Mouse (Mus musculus) thymus, postnatal 10 days (tissue): ENCODE results near the gene Macrod2.

Experiments used
- DNase-seq, 2 experiments: peaks; one replicate each; pipeline ENCODE4 v3.0.0; 2021; ENCODE audit warnings: low spot score in 2 of 2

Gene Macrod2

DNA sequence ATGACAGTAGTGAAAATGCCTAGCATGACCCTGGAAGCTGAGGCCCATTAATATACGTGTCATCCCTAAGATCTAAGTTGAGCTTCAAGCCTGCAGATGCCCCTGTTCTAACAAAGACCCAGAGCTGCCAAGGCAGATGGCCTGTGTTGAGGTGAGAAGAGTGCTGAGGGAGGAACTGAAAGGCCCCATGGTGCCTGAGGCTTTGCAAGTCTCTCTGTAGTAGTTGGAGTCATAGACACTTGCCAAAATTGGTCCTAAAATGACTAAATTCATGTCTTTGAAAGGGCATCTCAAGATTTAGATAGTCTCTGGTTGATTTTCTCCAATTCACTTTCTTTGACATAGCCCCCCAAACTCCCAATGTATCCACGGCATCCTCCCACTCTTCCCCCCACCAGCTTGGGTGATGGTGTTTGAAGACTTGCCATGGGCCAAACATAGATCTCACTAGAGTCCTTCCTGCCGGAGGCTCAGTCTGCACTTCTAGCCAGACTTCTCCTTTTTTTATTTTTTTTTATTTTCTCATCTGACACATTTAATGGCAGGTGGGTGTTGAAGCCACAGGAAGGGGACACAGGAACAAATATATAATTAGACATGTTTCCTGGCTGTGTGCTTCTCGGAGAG lies 1439.2 kb downstream of the Macrod2 start:
- no peak for DNase-seq

DNA sequence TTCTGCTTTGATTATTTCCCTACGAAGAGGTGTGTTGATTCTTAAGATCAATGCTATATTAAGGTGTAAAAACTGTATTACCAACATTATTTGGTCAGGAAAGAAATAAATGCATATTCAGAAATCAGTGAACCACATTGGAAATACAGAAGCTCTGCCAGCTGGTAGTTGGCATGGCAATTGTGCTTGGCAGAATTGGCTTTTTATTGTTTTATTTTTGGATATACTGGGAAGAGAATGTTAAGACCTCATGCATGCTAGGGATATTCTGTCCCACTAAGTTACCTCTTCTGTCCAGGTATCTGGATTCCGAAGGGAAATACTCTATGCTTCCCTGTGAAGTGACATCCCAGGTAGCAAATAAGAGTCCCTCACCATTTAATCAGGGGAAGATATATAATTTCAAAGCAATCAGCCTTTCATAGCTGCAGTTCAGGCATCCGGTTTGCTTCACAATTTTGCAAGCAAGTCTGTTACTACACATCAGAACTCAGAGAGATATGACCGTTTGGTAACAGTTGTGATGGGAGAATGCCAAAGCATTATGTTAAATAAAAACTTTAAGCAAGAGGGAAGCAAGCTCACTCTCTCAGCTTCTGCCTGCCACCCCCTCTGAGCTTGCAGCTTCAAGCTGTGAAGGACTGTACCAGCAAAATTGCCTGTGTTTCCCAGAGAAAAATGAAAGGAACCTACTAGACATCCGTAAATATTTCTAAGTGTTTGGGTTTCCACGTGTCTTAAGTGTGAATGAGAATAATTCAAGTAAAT lies 1449.5 kb downstream of the Macrod2 start:
- DNase-seq, result no peak

DNA sequence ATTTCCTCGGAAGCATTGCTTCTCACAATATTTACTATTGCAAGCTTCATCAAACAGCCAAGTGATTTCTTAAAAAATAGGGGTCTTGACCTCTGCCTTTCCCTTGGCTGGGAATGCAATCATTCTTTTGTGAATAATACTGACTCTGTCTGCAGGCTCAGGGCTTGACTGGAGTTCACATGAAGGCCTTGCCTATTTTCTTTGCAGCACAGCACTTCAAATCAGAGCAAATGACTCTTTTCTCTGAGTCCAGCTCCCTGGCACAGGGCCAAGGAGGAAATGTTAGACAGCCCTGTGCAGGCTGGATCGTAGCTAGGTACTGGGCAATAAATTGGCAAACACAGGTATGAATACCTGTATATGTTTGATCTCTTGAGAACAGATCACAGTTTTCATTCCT lies 1464.1 kb downstream of the Macrod2 start:
- no peak for DNase-seq

DNA sequence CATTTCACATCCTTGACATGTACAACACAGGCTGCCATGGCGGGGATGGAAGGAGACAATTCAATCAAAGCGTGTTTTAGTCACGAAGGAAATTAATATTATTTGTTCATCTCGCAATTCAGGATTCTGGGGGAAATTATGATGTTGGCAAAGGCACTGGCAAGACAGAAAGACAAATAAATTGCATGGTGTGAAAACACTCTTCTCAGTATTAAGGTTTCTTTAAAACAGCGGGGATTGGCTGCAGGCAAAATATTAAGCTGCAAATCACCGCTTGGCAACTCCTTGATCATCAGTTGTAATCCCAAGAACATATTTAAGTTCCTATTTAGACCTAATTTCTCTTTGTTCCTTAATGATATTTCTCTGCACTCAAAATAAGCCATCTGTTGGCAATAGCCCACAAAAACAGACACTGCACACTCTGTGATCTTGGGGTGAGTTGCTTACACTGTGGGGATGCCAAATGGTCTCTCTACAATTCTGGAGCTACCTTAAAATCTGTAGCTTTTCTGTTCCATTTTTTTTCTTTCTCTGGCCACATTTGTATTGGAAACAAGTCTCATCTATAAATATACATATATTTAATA lies 1466.7 kb downstream of the Macrod2 start:
- no peak for DNase-seq

DNA sequence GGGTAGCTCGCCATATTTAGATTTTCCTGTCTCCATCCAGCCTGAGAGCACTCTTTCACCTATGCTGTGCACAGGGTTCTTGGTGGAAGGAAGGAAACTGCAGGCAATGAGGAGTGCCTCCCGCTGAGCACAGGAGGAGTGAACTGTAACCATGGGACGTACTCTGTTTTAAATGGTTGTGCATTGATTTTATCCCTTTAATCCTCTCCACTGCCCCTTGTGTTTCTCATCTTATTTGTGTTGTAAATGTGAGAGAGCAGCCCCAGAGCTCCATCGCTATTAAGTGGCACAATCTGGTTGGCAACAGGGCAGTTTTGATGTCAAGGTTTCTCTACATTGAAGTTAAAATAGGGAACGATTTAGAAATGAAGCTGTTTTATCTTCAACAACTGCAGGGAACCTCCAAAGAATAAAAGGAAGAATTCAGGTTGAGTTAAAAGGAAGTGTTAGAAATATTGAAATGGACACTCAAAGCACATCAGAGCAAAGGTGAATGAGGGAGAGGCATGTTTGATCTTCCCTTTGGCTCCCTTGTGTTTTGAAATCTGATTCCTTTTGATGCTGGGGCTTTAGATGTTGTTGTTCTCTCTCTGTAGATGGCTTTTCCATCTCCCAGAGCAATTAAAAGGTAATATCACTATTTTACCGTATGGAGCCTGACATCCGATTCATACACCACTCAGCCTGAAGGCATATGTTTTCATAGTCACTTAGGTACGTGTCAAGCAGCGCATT lies 1467.6 kb downstream of the Macrod2 start:
- no peak for DNase-seq

DNA sequence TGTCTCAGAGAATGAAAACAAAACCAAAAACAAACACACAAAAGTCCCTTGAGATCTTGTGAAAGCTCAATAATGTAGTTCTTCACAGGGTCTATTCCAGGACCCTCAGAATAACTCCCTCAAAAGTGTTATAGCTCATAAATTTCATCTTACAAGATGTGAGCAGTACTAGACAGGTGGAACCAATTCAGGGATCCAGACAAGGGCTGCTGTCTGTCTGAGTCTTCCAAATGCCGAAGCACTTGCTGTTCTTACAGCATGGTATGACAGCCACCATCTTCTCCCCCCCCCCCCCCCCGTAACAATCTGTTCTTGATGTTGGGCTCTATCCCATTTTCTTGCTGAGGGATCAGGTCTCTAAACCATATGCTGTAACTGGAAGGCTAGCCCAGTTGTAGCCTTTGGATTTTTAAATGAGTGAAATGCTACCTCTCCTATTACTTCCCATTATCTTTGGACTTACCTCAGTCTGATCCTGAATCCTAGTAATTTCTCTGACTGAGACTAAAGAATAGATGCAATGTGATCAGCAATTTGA lies 1468.6 kb downstream of the Macrod2 start:
- DNase-seq, result no peak

DNA sequence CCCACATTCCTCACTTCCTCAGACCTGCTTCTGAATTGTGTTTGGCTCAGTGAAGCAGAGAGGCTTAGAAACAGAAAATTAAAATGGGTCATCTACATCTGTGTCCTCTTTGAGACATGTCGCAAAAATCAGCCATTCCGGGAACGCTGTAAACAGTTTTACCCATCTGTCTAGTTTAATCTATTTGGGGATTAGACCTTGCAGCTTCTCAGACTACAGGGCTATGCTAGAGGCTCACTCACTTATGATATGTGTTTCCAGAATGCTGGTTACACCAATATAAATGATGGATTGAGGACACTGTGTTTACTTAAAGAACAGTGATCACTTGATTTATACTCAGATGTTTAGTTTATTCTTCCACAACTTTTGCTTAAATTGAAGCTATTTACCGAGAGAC lies 1475.8 kb downstream of the Macrod2 start:
- DNase-seq, result no peak

DNA sequence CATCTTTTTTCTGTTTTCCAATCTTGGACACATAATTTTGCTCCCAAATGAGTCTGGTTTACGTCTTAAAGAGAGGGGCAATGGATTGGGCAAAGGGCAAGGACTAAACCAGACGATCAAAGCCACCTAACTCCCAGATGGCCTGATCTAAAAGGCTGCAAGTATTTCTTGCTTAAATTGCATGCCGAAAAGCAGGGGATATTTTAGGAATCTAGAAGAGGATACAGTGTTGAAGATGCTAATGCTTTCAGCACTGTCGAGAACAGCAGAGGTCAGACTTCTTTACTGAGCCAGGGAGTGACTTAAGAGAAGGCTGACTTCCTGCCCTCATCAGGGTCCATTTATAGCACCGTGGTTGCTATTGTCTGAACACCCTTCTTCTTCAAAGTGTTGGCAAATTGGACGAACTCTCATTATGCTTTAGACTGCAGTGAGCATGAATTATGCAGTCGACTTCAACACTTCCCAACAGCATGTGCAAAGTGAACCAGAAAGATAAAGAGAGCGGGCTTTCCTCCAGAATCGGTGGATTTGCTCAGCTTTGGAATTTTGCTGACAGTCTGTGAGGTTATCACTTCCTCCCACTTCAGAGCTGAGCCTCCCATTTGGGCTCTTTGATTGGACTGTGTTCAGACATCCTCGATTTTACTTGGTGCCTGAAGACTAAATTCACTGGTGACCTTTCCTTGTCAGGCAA lies 1481.2 kb downstream of the Macrod2 start:
- DNase-seq, result no peak

DNA sequence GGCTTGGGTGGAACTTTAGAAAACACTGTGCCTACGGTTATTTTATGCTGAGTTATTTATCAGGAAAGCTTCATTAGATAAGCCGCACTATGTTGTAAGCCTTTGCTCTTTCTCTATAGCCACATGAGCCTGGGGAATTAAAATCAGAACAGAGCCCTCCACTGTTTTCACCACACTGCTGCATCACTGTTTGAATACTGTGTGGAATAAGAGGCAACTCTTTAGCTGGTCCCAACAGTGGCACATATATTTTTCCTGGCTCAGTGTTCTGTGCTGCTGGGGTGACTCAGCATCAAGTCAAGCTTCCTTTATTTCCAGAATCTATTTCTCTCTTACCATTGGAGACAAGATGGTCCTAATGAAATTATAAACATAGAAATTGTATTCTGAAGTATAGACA lies 1481.8 kb downstream of the Macrod2 start:
- DNase-seq, result no peak

DNA sequence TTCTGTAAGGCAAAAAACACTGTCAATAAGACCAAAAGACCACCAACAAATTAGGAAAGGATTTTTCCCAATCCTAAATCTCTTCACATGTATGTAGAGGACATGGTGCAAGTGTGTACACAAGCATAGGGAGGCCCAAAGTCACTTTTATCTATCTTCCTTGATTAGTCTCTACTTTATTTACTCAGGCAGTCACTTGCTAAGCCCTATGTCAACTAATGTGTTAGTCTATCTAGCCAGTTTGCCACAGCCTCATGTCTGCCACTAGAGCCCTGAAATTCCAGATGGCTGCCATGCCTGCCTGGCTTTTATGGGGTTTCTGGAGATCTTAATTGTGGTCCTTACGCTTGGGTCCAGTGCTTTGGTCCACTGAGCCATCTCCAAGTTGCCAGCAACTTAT lies 1483.4 kb downstream of the Macrod2 start:
- no peak for DNase-seq

DNA sequence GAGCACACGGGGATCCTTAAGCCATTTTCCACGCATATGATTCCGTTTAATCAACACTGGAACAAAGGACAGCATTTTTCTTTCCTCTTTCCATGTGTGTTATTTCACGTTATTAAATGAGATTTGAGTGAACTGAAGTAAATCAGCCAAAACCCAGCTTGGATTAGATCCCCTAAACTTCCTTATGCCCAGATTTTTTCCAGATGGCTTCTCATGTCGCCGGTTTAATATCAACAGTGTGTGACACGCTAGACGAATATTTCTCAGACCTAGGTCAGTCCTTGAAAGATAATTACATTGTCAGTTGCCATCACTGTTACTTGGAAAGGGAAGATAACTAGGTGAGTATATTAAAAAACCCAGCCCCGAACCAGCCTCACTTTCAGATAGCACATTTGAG lies 1484.6 kb downstream of the Macrod2 start:
- no peak for DNase-seq

DNA sequence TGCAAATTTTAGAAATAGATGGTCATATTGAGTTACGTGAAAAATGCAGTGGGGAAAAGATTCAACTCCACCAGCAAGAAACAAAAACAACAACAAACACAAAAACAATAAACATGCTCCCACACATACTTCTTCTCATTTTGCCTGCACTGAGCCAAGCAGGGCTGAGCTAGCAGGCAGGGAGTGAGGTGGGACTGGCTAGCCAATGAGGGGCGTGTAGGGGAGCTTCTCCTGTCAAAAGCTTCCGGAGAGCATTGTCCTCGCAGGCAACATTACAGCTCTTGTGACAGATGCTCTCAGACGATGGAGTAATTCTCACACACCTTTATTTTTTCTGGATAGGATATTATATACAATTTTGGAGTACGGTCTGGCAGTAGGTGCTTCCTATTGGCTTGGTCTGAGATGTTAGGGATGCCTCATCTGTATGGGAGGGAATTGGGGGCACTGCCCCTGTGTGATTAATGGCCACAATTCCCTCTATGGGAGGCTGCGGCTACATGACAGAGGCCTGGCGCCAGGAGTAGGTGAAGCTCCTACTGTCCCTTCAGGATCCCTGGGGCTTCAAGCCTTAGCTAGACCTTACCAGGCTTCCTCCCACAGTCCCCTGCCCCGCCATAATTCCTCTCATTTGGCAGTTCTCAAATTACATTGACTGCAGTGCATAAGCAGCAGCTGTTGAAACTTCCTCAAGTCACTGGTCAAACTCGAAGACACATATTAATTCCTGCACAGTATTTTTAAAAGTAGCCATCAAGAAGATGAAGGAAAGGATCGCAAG lies 1491.8 kb downstream of the Macrod2 start:
- DNase-seq, result no peak

DNA sequence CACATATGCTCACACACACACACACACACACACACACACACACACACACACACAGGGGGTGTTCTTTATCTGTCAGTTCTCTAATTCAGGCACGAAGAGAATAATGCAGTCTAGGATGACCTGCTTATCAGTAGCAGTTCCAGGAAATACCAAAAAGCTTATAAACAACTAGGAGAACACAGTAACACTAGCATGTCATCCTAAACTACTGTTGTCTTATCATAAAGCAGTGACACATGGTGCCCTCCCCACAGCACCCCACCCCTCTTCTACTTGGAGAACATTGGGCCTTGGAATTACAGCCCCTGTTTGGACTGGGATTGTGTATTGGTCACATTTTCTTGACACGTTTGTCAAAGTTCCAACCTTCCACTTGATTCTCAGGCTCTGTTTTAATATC lies 1494.4 kb downstream of the Macrod2 start:
- DNase-seq, result no peak

DNA sequence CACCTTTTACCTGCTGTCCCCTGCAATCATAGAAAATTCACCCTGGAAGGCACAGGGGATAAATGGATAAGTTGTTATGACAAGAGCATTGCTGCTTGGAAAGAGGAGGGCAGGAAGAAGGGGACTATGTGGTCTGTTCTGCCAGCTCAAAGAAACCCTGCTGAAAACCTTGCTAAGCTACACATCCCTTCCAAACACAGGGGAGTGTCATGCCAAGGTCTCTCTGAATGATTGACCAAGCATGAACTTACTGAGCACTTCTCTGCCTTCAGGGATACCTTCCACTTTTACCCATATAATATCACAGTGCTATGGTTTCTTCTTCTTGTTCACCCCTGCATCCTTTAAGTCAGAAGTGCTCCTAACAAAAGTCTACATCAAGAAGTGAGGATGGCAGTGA lies 1502.8 kb downstream of the Macrod2 start:
- no peak for DNase-seq

DNA sequence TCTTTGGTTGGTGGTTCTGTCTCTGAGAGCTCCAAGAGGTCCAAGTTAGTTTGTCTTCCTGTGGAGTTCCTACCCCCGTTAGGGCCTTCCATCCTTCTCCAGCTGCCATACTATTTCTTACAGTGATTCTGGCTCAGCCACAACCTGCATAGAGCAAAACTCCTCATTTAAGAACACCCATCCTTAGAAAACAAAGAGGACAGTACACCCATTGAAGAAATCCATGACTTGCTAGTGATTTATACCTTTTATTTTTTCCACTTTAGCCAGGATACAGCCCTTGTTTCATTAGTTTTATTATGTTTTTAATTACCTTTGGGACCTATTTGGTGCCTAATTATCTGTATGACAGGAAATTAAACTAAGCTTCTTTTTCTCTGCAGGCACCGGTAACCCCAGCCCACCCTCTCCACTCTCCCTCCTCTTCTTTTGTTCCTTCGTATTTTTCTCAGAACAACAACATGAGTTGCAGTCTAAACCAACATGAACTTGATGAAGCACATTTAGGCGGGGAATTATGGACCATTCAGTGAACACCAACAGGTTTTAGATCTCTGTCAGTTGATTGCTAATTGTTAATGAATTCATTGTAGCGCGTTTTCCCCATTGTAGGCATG lies 1516.8 kb downstream of the Macrod2 start:
- no peak for DNase-seq

DNA sequence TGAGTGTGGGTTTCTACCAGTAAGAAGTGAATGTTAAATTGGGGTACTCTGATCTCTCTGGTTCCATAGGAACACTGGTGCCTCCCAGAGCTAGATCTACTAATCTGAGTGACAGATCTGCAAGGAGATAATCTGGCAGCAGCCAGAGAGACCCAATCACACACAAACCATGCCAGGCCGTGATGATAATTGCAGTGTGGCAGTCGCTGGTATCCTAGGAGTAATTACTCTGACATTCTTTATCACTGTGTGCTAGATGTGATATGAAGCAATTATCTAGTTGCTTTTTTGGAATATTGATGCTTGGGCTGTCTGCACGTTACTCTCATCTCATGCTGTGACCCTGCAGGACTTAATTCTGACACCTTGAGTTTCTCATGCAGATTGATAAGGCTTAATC lies 1518.4 kb downstream of the Macrod2 start:
- no peak for DNase-seq

DNA sequence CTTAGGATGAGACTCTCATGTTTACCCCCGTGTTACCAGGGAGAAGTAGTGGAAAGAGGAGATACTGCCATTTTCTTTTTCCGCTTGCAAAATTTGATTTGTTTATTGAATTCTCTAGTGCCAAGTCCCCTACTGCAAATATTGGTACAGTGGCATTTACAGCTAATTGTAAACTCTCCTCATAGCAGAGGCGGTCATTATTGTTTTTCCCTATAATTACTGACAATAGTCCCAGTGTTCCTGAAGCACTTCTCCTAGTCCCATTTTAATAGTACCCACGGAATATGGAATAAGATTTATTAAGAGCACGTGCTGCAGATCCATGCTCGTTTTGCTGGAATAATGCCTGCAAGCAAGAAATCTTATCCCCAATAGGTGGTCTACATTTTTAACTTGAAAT lies 1518.8 kb downstream of the Macrod2 start:
- no peak for DNase-seq

DNA sequence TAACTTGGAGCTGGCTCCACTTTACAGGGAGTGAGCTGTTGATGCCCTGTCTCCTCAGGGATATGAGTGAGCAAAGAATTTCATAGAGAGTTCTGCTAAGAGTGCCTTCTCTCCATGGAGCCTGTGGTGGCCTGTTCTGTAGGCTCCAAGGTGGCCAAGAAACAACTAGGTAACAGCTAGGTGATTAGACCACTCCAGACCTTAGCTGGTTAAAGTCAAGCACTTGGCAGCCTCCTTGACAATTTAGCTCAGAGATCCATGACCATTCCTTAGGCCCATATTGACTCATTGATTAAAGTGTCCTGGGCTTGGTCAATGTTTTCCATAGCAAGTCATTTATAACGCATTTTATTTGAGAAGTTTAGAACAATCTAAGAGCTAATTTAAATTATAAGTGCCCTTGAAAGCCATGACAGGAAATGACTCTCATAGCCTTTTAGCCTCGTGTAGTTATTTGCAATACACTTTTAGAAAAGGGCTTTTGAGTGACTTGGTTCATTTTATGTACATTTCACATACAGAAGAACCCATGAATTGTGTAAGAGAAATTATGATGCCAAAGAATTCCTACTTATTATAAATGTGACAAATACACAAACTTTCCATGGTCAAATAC lies 1525.4 kb downstream of the Macrod2 start:
- no peak for DNase-seq

DNA sequence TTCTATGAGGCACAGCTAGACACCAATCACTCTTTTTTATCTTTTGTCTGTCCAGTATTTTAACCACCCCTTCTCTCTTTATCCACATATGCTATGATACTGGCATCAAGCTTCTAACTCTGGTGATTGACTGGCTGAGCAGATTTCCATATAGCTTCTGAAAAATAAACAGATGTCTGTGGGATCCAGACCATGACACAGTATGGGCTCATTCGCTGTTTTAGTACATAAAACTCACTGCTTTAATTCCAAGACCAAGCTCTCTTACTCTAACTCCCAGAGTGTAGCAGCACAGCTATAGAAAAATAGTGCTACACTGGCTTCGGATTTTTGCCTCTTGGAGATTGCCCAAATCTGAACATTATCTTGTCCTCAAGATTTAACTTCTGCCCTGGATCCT lies 1540.0 kb downstream of the Macrod2 start:
- no peak for DNase-seq

DNA sequence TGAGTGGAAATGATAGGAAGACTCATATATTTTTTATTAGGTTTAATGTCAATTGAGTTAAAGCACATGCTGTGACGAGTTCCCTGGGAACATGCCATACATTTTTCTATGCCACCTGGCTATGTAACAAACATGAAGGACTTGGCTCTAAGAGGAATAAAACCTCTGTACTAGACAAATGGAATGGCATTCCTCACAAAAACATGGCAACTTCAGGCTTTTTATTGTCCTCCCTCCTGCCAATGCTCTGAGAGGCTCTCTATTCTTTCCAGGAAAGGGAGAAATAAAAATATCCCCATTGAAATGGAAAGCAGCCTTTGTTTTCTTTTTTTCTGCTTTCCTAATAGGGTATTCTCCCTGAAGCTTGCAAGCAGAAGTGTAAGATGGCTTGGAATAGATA lies 1559.7 kb downstream of the Macrod2 start:
- DNase-seq, result no peak
